In genomic region chr8:106510365-106510975, GRCm38 (mm10) we compare ENCODE assay signal across 9 mouse cellular contexts. TPM values are rescaled to one million over a fixed set of nuclear protein-coding genes. Genes with fewer than 3 reads are reported as not detected.
DNase-seq lines count a peak whose midpoint lies in the region; ATAC-seq and TF ChIP-seq lines count a peak whose summit lies in the region.
"Had no signal": no experiment of that assay in that cellular context is flagged by ENCODE, and none has a peak within 500 bp of the region (broad histone marks: within the 10 kb centered on the region; RNA-seq: fewer than 3 reads in every experiment).

Gene Cdh3 (plus strand): TSS chr8:106510891.

- no peaks in the 10 kb centered on the region for H3K9me3 ChIP-seq in intestine, embryonic 14.5 days (ENCODE audit: control insufficient read depth, low read length)
- no peaks in the 10 kb centered on the region for H3K9me3 ChIP-seq in liver, embryonic 13.5 days (replicated peaks)
- no peaks in the 10 kb centered on the region for H3K9me3 ChIP-seq in neural tube, embryonic 13.5 days

- H3K27me3 ChIP-seq in intestine, embryonic 14.5 days (replicated peaks; ENCODE audit: control insufficient read depth, insufficient read depth, low read length) = no peaks in the 10 kb centered on the region
- peaks cover 83% of the 10 kb centered on the region for H3K27me3 ChIP-seq in liver, embryonic 13.5 days
- peaks cover 84% of the 10 kb centered on the region for H3K27me3 ChIP-seq in neural tube, embryonic 13.5 days

- H3K27ac ChIP-seq in gastrocnemius, adult 2 months = no peak within 1 kb of the TSS
- H3K27ac ChIP-seq in embryonic fibroblast, embryonic 13.5 days (ENCODE audit: insufficient read depth, low read length) = peak within 1 kb of the TSS; percentile 89
- peak within 1 kb of the TSS; percentile 62 for H3K27ac ChIP-seq in intestine, embryonic 14.5 days (ENCODE audit: low read depth)
- peak within 1 kb of the TSS; percentile 18; the same call in 1 of the 2 replicates for H3K27ac ChIP-seq in liver, embryonic 13.5 days
- H3K27ac ChIP-seq in neural tube, embryonic 13.5 days (replicated peaks) = peak within 1 kb of the TSS; percentile 55

- ATAC-seq in intestine, embryonic 14.5 days (replicated peaks; ENCODE audit: low FRiP score, low TSS enrichment, low read depth) = peak; percentile 81
- no peak for ATAC-seq in liver, embryonic 13.5 days (ENCODE audit: low read depth)
- ATAC-seq in neural tube, embryonic 13.5 days (ENCODE audit: low read depth) = no peak

- peaks cover 4% of the 10 kb centered on the region; the same call in 1 of the 2 replicates for H3K4me1 ChIP-seq in embryonic fibroblast, embryonic 13.5 days (ENCODE audit: control insufficient read depth, insufficient read depth, low read length)
- peaks cover 43% of the 10 kb centered on the region for H3K4me1 ChIP-seq in intestine, embryonic 14.5 days (replicated peaks; ENCODE audit: control insufficient read depth, insufficient read depth, low read length)
- no peaks in the 10 kb centered on the region for H3K4me1 ChIP-seq in liver, embryonic 13.5 days (replicated peaks)
- peaks cover 53% of the 10 kb centered on the region for H3K4me1 ChIP-seq in neural tube, embryonic 13.5 days (replicated peaks)

- under 1% methylated on average over 34 of the region's 34 CpGs for WGBS in intestine, embryonic 14.5 days
- 2% methylated on average over 34 of the region's 34 CpGs for WGBS in liver, embryonic 13.5 days (ENCODE audit: insufficient replicate concordance)
- WGBS in neural tube, embryonic 13.5 days = under 1% methylated on average over 34 of the region's 34 CpGs

- 0 out of 2 replicates have a peak, but pooled peaks cover 5% of the 10 kb centered on the region for H3K36me3 ChIP-seq in intestine, embryonic 14.5 days (ENCODE audit: control insufficient read depth, insufficient read depth, low read length)
- H3K36me3 ChIP-seq in liver, embryonic 13.5 days = no peaks in the 10 kb centered on the region
- H3K36me3 ChIP-seq in neural tube, embryonic 13.5 days = no peaks in the 10 kb centered on the region

- peak; percentile 58 for TF ChIP-seq POLR2A in embryonic fibroblast, embryonic 13.5 days (IDR thresholded peaks at IDR 0.05; ENCODE audit: low read depth, low read length)

- H3K4me3 ChIP-seq in gastrocnemius, adult 2 months = peak within 1 kb of the TSS; percentile 65
- peak within 1 kb of the TSS; percentile 50 for H3K4me3 ChIP-seq in embryonic fibroblast, embryonic 13.5 days (ENCODE audit: insufficient read depth, low read length)
- peak within 1 kb of the TSS; percentile 50 for H3K4me3 ChIP-seq in intestine, embryonic 14.5 days (ENCODE audit: low read depth, low read length)
- H3K4me3 ChIP-seq in liver, embryonic 13.5 days (replicated peaks) = peak within 1 kb of the TSS; percentile 41
- H3K4me3 ChIP-seq in neural tube, embryonic 13.5 days = peak within 1 kb of the TSS; percentile 39

- TF ChIP-seq CTCF in gastrocnemius, adult 2 months (IDR thresholded peaks at IDR 0.05) = no peak
- TF ChIP-seq CTCF in embryonic fibroblast, embryonic 13.5 days (IDR thresholded peaks at IDR 0.05; ENCODE audit: borderline replicate concordance, insufficient read depth, low read length) = no peak

- intact Hi-C loops in gastrocnemius, adult 2 months (cut with DNase I) = no loop called here
- intact Hi-C loops in gastrocnemius, postnatal 14 days (cut with DNase I; ENCODE audit: low total_unique reads) = no loop called here

- H3K9ac ChIP-seq in intestine, embryonic 14.5 days (ENCODE audit: low read length) = peak within 1 kb of the TSS; percentile 72
- H3K9ac ChIP-seq in liver, embryonic 13.5 days = peak within 1 kb of the TSS; percentile 43
- peak within 1 kb of the TSS; percentile 51 for H3K9ac ChIP-seq in neural tube, embryonic 13.5 days

- peak within 1 kb of the TSS; percentile 84 for H3K4me2 ChIP-seq in intestine, embryonic 14.5 days (ENCODE audit: low read length)
- H3K4me2 ChIP-seq in liver, embryonic 13.5 days = peak within 1 kb of the TSS; percentile 50
- H3K4me2 ChIP-seq in neural tube, embryonic 13.5 days = peak within 1 kb of the TSS; percentile 57

- peak; percentile 33 for DNase-seq in gastrocnemius, adult 2 months
- DNase-seq in gastrocnemius, postnatal 25 days = no peak
- DNase-seq in intestine, embryonic 14.5 days (ENCODE audit: low spot score) = peak; percentile 88
- no peak for DNase-seq in liver, embryonic 13.5 days
- DNase-seq in c-Kit-positive CD71-positive TER-119-positive erythroid progenitor cells, embryonic 14.5 days (ENCODE audit: low spot score) = no peak
- DNase-seq in gastrocnemius, postnatal 14 days = no peak

RNA-seq across cellular contexts. Expression of gene Cdh3, which starts in this region (rescaled TPM):
- under 1 TPM in 1 of 2 experiments, not detected in 1; 0.06 TPM for total RNA-seq in gastrocnemius, adult 2 months (2021)
- total RNA-seq in gastrocnemius, postnatal 25 days (2021) = under 1 TPM in 1 of 2 experiments, not detected in 1; 0.05 TPM
- 49.9 and 70.2 TPM in 2 replicates for polyA plus RNA-seq in embryonic fibroblast, embryonic 13.5 days (2011; ENCODE audit: insufficient read length, low read depth, missing spikeins)
- polyA plus RNA-seq in intestine, embryonic 14.5 days (2014; fragmentation: Nextera tagmentation; extraction: Ambion mirVana) = 16.1 and 19.2 TPM in 2 replicates
- polyA plus RNA-seq in liver, embryonic 13.5 days (2015; fragmentation: Nextera tagmentation; extraction: Ambion mirVana) = 2.5 and 2.8 TPM in 2 replicates
- polyA plus RNA-seq in neural tube, embryonic 13.5 days (2015; fragmentation: Nextera tagmentation; extraction: Ambion mirVana) = 3.5 and 5.8 TPM in 2 replicates
- total RNA-seq in gastrocnemius, postnatal 14 days (2021) = under 1 TPM; 0.16 to 0.29 TPM
- total RNA-seq: MEL had no signal

Comparison
In these comparisons a context has a peak if more than half of its experiments do, and no peak if none do; other contexts are left out.
1. Peak in DNase-seq and H3K4me3 ChIP-seq in gastrocnemius, adult 2 months; RNA of the gene not detected or under 1 TPM.